Mouse (Mus musculus): ENCODE data around the gene Dnajc30. TPM values are rescaled to one million over a fixed set of nuclear protein-coding genes. Genes with fewer than 3 reads are reported as not detected.

The Dnajc30 gene
- polyA plus RNA-seq, 1 experiment from 2014 or later = 34.8 TPM

DNA sequence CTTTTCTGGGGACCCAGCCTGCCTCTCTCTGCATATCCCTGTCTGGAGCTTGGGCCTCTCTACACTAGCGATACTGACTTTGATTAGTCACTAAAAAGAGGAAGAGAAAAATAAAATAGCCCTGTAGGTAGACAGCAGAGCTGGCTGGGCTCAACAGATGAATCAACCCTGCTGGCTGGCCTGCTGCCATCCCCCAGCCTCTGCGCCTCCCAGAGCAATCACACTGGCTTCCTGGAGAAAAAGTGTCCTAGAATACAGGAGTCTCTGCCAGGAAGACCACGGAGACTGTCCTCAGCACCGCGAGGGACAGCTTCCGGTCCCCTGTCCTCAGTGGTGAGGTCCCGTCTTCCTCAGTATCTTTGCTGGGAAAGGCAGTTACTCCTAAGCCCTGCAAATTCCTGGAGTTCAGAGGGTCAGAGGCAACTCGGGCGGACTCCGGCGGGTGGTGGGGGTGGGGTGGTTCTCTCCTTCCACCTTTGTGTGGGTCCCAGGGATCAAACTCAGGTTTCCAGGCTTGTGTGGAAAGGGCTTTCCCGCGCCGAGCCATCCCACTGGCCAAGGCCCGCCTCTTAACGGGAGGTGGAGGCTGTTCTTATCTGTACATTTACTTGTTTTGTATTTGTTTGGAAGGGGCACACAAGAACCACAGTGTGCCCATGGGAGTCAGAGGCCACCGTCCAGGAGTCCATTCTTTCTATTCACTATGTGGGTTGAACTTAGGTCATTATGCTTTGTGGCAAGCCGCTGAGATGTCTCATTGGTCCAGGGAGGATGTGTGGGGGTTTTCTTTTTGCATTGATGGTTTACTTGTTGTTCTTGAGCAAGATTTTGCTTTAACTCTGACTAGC lies 34.8 kb upstream of the Dnajc30 start:
- Histone ChIP-seq H3K9ac (replicated peaks; ENCODE audit: low read depth, low read length) (no peak overlapping the region), H3K27ac (ENCODE audit: low read length) (peak overlapping the region; percentile 49; the same call in 1 of the 2 replicates), H3K4me1 (ENCODE audit: control insufficient read depth, insufficient read depth, low read length) (peaks cover 32% of the 10 kb centered on the region), H3K4me3 (ENCODE audit: low read depth, low read length) (no peak overlapping the region), H3K9me3 (ENCODE audit: control insufficient read depth, low read depth, low read length) (peaks cover 2% of the 10 kb centered on the region; the same call in 1 of the 2 replicates), H3K36me3 (ENCODE audit: control insufficient read depth, insufficient read depth, low read length) (no peaks in the 10 kb centered on the region), H3K27me3 (ENCODE audit: control insufficient read depth, insufficient read depth, low read length) (no peaks in the 10 kb centered on the region), H3K4me2 (replicated peaks; ENCODE audit: low read depth, low read length) (peak overlapping the region; percentile 3; the same call in 1 of the 2 replicates)
- WGBS = 30% methylated on average over 18 of the region's 18 CpGs
- ATAC-seq (ENCODE audit: insufficient number of reproducible peaks, insufficient read depth, low FRiP score, low read depth) = no peak; the same call in 1 of the 2 replicates

- peaks cover 3% of the 10 kb centered on the region; the same call in 1 of the 2 replicates for H3K9me3 ChIP-seq (ENCODE audit: control insufficient read depth, low read depth, low read length)
- no peaks in the 10 kb centered on the region for H3K36me3 ChIP-seq (ENCODE audit: control insufficient read depth, insufficient read depth, low read length)
- H3K27ac ChIP-seq (ENCODE audit: low read length) = no peak overlapping the region
- no peaks in the 10 kb centered on the region for H3K27me3 ChIP-seq (ENCODE audit: control insufficient read depth, insufficient read depth, low read length)
- 85% methylated on average over 5 of the region's 5 CpGs for WGBS
- peaks cover 15% of the 10 kb centered on the region for H3K4me1 ChIP-seq (ENCODE audit: control insufficient read depth, insufficient read depth, low read length)
- no peak for ATAC-seq (ENCODE audit: insufficient number of reproducible peaks, insufficient read depth, low FRiP score, low read depth)
- no peak overlapping the region for H3K4me3 ChIP-seq (ENCODE audit: low read depth, low read length)
- H3K9ac ChIP-seq (replicated peaks; ENCODE audit: low read depth, low read length) = no peak overlapping the region
- no peak overlapping the region for H3K4me2 ChIP-seq (replicated peaks; ENCODE audit: low read depth, low read length)
Measured at GRCm38 (mm10) chr5:135032581-135032980, 31.4 kb upstream of the Dnajc30 start.

DNA sequence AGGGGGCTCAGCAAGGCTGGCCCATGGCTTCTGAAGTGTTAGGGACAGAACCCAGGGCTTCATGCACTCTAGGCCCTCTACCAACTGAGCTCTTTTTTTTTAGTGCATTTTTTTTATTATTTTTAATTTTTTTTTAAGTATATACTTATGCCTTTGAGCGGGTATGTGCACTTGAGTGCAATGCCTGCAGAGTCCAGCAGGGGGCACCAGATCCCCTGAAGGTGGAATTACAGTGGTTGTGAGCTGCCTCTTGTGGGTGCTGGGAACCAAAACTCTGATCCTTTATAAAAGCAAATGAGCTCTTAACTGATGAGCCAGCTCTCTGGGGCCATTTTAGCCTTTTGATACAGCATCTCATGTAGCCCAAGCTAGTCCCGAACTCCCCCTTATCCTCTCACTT lies 29.4 kb upstream of the Dnajc30 start:
- H3K4me2 ChIP-seq (replicated peaks; ENCODE audit: low read depth, low read length) = no peak overlapping the region
- ATAC-seq (ENCODE audit: insufficient number of reproducible peaks, insufficient read depth, low FRiP score, low read depth) = no peak
- WGBS = 100% methylated on average over 2 of the region's 2 CpGs
- H3K27me3 ChIP-seq (ENCODE audit: control insufficient read depth, insufficient read depth, low read length) = no peaks in the 10 kb centered on the region
- no peak overlapping the region for H3K4me3 ChIP-seq (ENCODE audit: low read depth, low read length)
- H3K9me3 ChIP-seq (ENCODE audit: control insufficient read depth, low read depth, low read length) = peaks cover 3% of the 10 kb centered on the region; the same call in 1 of the 2 replicates
- H3K9ac ChIP-seq (replicated peaks; ENCODE audit: low read depth, low read length) = no peak overlapping the region
- H3K4me1 ChIP-seq (ENCODE audit: control insufficient read depth, insufficient read depth, low read length) = peaks cover 3% of the 10 kb centered on the region; the same call in 1 of the 2 replicates
- H3K36me3 ChIP-seq (ENCODE audit: control insufficient read depth, insufficient read depth, low read length) = no peaks in the 10 kb centered on the region
- no peak overlapping the region for H3K27ac ChIP-seq (ENCODE audit: low read length)

DNA sequence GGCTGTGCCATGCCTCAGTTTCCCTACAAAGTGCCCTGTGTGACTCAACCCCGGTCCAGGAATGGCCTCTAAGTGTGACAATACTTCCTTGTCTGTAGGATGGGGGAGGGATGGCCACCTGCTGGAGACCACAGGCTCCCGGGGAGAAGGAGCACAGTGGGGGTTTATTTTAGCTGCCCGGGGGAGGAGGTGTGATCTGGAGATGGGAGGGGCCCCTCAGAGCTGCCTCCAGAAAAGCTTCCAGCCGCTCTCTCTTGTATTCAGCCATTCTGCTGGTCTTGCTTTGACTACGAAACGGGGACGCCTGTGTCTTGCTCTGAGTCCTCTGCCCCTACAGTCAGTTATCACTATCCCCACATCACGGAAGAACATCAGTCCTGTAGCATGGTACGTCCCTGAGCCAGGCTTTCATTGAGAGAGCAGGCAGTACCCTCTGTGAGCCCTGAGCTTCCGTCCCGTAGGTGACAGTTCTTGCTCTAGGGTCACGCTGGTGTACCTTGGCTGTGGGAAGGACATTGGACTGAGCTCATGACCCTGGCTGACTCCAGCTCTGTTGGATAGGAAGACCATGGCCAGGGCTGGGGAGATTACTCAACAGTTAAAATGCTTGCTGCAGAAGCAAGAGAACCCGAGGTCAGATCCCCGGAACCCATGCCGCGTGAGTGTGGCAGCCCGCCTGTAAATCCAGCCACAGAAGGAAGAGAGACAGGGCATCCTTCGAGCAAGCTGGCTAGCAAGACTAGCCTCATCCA lies 28.2 kb upstream of the Dnajc30 start:
- no peaks in the 10 kb centered on the region for H3K36me3 ChIP-seq (ENCODE audit: control insufficient read depth, insufficient read depth, low read length)
- peaks cover 3% of the 10 kb centered on the region; the same call in 1 of the 2 replicates for H3K9me3 ChIP-seq (ENCODE audit: control insufficient read depth, low read depth, low read length)

GRCm38 (mm10) chr5:135037946-135038345 lies 26.1 kb upstream of the Dnajc30 start:
- Histone ChIP-seq H3K27ac (ENCODE audit: low read length) (no peak overlapping the region), H3K36me3 (ENCODE audit: control insufficient read depth, insufficient read depth, low read length) (no peaks in the 10 kb centered on the region), H3K9me3 (ENCODE audit: control insufficient read depth, low read depth, low read length) (peaks cover 3% of the 10 kb centered on the region; the same call in 1 of the 2 replicates), H3K9ac (replicated peaks; ENCODE audit: low read depth, low read length) (no peak overlapping the region), H3K4me1 (ENCODE audit: control insufficient read depth, insufficient read depth, low read length) (peaks cover 3% of the 10 kb centered on the region; the same call in 1 of the 2 replicates), H3K27me3 (ENCODE audit: control insufficient read depth, insufficient read depth, low read length) (no peaks in the 10 kb centered on the region), H3K4me2 (replicated peaks; ENCODE audit: low read depth, low read length) (no peak overlapping the region), H3K4me3 (ENCODE audit: low read depth, low read length) (no peak overlapping the region)
- WGBS = 78% methylated on average over 3 of the region's 3 CpGs
- ATAC-seq (ENCODE audit: insufficient number of reproducible peaks, insufficient read depth, low FRiP score, low read depth) = no peak

More for the DNA sequence above, 28.2 kb upstream of the Dnajc30 start:
- no peaks in the 10 kb centered on the region for H3K27me3 ChIP-seq (ENCODE audit: control insufficient read depth, insufficient read depth, low read length)
- H3K4me1 ChIP-seq (ENCODE audit: control insufficient read depth, insufficient read depth, low read length) = peaks cover 3% of the 10 kb centered on the region; the same call in 1 of the 2 replicates
- no peak overlapping the region for H3K4me2 ChIP-seq (replicated peaks; ENCODE audit: low read depth, low read length)
- no peak overlapping the region for H3K4me3 ChIP-seq (ENCODE audit: low read depth, low read length)
- WGBS = 60% methylated on average over 18 of the region's 18 CpGs
- ATAC-seq (ENCODE audit: insufficient number of reproducible peaks, insufficient read depth, low FRiP score, low read depth) = no peak
- H3K27ac ChIP-seq (ENCODE audit: low read length) = no peak overlapping the region
- H3K9ac ChIP-seq (replicated peaks; ENCODE audit: low read depth, low read length) = no peak overlapping the region

DNA sequence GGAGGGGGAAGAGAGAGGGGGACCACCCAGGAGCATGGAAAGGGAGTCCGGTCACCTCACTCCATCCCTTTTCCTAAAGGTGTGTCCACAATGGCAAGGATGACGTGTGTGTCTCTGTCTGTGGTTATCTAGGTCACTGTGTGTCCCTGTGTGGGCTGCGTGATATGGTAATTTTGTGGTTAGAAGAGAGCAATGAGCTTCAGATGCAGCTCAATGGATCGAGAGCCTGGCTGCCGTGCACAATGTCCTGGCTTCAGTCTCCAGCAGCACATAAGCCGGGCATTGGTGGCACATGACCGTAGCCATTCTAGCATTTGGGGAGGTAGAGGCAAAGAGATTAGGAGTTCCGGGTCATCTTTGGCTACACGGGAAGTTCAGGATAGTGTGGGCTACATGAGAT lies 24.5 kb upstream of the Dnajc30 start:
- Histone ChIP-seq H3K9me3 (ENCODE audit: control insufficient read depth, low read depth, low read length) (no peaks in the 10 kb centered on the region), H3K36me3 (ENCODE audit: control insufficient read depth, insufficient read depth, low read length) (peaks cover 1% of the 10 kb centered on the region; the same call in 1 of the 2 replicates), H3K27ac (ENCODE audit: low read length) (no peak overlapping the region), H3K9ac (replicated peaks; ENCODE audit: low read depth, low read length) (no peak overlapping the region), H3K4me1 (ENCODE audit: control insufficient read depth, insufficient read depth, low read length) (peaks cover 3% of the 10 kb centered on the region; the same call in 1 of the 2 replicates), H3K4me2 (replicated peaks; ENCODE audit: low read depth, low read length) (no peak overlapping the region), H3K4me3 (ENCODE audit: low read depth, low read length) (no peak overlapping the region), H3K27me3 (ENCODE audit: control insufficient read depth, insufficient read depth, low read length) (no peaks in the 10 kb centered on the region)
- 80% methylated on average over 9 of the region's 9 CpGs for WGBS
- ATAC-seq (ENCODE audit: insufficient number of reproducible peaks, insufficient read depth, low FRiP score, low read depth) = no peak

DNA sequence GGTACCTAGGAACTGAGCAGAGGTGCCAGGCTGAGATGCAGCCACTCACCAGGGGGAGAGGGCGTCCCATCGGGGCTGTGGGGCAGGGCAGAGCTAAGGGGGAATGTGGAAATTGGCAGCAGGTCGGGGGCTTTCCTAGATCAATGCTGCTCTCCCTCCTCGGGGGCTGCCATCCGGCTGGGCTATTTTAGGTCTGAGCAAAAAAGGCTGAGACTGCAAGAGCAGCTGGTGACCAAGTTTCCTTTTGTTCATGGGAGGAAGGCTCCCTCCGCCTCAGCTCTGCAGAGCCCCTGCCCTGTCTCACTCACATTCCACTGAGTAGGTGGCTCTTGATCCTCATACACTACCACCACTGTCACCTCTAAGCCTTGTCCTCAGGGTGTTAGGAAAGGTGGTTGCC lies 23.9 kb upstream of the Dnajc30 start:
- 52% methylated on average over 6 of the region's 6 CpGs for WGBS
- Histone ChIP-seq H3K27ac (ENCODE audit: low read length) (no peak overlapping the region), H3K4me3 (ENCODE audit: low read depth, low read length) (no peak overlapping the region), H3K4me2 (replicated peaks; ENCODE audit: low read depth, low read length) (no peak overlapping the region), H3K9me3 (ENCODE audit: control insufficient read depth, low read depth, low read length) (no peaks in the 10 kb centered on the region), H3K27me3 (ENCODE audit: control insufficient read depth, insufficient read depth, low read length) (no peaks in the 10 kb centered on the region), H3K36me3 (ENCODE audit: control insufficient read depth, insufficient read depth, low read length) (peaks cover 7% of the 10 kb centered on the region; the same call in 1 of the 2 replicates), H3K9ac (replicated peaks; ENCODE audit: low read depth, low read length) (no peak overlapping the region), H3K4me1 (ENCODE audit: control insufficient read depth, insufficient read depth, low read length) (peaks cover 3% of the 10 kb centered on the region; the same call in 1 of the 2 replicates)
- ATAC-seq (ENCODE audit: insufficient number of reproducible peaks, insufficient read depth, low FRiP score, low read depth) = no peak

DNA sequence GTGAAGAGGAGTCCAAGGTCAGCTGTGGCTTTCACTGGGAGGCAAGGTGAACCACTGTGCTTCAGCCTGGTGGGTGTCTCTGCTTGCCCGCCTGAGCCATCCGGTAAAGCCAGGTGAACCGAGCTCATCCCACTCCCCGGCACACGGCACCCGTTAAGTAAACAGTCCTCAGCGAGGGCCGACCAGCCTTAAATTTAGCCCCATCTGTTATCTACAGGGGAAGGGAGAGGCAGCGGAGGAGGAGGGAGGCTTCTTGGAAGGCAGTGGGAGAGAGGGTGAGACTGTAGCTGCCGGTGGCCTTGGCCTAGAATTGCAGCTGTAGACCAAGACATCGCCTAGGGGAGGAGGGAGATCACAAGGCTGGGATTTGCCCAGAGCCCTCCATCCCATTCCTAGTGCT lies 23.2 kb upstream of the Dnajc30 start:
- peaks cover 11% of the 10 kb centered on the region; the same call in 1 of the 2 replicates for H3K36me3 ChIP-seq (ENCODE audit: control insufficient read depth, insufficient read depth, low read length)
- no peaks in the 10 kb centered on the region for H3K4me1 ChIP-seq (ENCODE audit: control insufficient read depth, insufficient read depth, low read length)
- no peaks in the 10 kb centered on the region for H3K9me3 ChIP-seq (ENCODE audit: control insufficient read depth, low read depth, low read length)
- 39% methylated on average over 11 of the region's 11 CpGs for WGBS
- H3K4me3 ChIP-seq (ENCODE audit: low read depth, low read length) = no peak overlapping the region
- no peak overlapping the region for H3K9ac ChIP-seq (replicated peaks; ENCODE audit: low read depth, low read length)
- H3K4me2 ChIP-seq (replicated peaks; ENCODE audit: low read depth, low read length) = no peak overlapping the region
- no peak overlapping the region for H3K27ac ChIP-seq (ENCODE audit: low read length)
- no peak for ATAC-seq (ENCODE audit: insufficient number of reproducible peaks, insufficient read depth, low FRiP score, low read depth)
- no peaks in the 10 kb centered on the region for H3K27me3 ChIP-seq (ENCODE audit: control insufficient read depth, insufficient read depth, low read length)
